Mouse (Mus musculus) lung, embryonic 14.5 days (tissue): Measurements from ENCODE around the gene Bglap. TPM values are rescaled to one million over a fixed set of nuclear protein-coding genes. Genes with fewer than 3 reads are reported as not detected.

Experiments used
- ATAC-seq: fragments of 200-750 bp; cut with Nextera tagmentation; 2 replicates; pipeline ENCODE4 v1.8.0; 2017; ENCODE audit warnings: mild to moderate bottlenecking, moderate TSS enrichment, moderate library complexity; ENCODE audit not compliant: insufficient read depth
- DNase-seq: peaks from one replicate; pipeline ENCODE4 v3.0.0-alpha.2; 2015
- H3K27ac ChIP-seq: fragments of 300-500 bp; sonication (generic); 2 replicates; pipeline ENCODE4 v1.5.1; 2014; ENCODE audit warnings: low read depth, mild to moderate bottlenecking, moderate library complexity
- H3K27me3 ChIP-seq: fragments of 300-500 bp; sonication (generic); 2 replicates; pipeline ENCODE4 v1.6.1; 2014; ENCODE audit warnings: low read length, control low read depth; ENCODE audit not compliant: insufficient read depth
- H3K36me3 ChIP-seq: fragments of 300-500 bp; sonication (generic); 2 replicates; pipeline ENCODE4 v1.6.1; 2014; ENCODE audit warnings: control low read depth; ENCODE audit not compliant: insufficient read depth
- H3K4me1 ChIP-seq: fragments of 300-500 bp; sonication (generic); 2 replicates; pipeline ENCODE4 v1.6.1; 2014; ENCODE audit warnings: antibody characterized with exemption, control low read depth; ENCODE audit not compliant: insufficient read depth
- H3K4me2 ChIP-seq: fragments of 300-500 bp; sonication (generic); 2 replicates; pipeline ENCODE4 v1.6.1; 2014; ENCODE audit warnings: mild to moderate bottlenecking
- H3K4me3 ChIP-seq: fragments of 300-500 bp; sonication (generic); 2 replicates; pipeline ENCODE4 v1.5.1; 2014; ENCODE audit warnings: low read depth, low read length
- H3K9ac ChIP-seq: fragments of 300-500 bp; sonication (generic); 2 replicates; pipeline ENCODE4 v1.6.1; 2014
- H3K9me3 ChIP-seq: fragments of 300-500 bp; sonication (generic); 2 replicates; pipeline ENCODE4 v1.6.1; 2016; ENCODE audit warnings: low read depth, low read length, control low read depth
- CTCF ChIP-seq: IDR thresholded peaks from 2 replicates; pipeline ENCODE4 v1.5.1; 2016; ENCODE audit warnings: antibody characterized with exemption, low read depth
- WGBS: fragments of 180-500 bp; shearing (Covaris S2); extraction: QIAGEN DNeasy Blood & Tissue Kit; methylation state at CpG from one replicate; pipeline ENCODE4 v1.1.7; 2014; 5-methylcytosine and 5-hydroxymethylcytosine counted together
- polyA plus RNA-seq: library from polyadenylated mRNA; unstranded; fragments of >200 nt; fragmentation: Nextera tagmentation; extraction: Ambion mirVana; gene quantifications from 2 replicates; pipeline ENCODE4 v1.2.1, GENCODE M21; 2014

Bglap gene
- polyA plus RNA-seq, 1 experiment from 2014 or later: not detected

DNA sequence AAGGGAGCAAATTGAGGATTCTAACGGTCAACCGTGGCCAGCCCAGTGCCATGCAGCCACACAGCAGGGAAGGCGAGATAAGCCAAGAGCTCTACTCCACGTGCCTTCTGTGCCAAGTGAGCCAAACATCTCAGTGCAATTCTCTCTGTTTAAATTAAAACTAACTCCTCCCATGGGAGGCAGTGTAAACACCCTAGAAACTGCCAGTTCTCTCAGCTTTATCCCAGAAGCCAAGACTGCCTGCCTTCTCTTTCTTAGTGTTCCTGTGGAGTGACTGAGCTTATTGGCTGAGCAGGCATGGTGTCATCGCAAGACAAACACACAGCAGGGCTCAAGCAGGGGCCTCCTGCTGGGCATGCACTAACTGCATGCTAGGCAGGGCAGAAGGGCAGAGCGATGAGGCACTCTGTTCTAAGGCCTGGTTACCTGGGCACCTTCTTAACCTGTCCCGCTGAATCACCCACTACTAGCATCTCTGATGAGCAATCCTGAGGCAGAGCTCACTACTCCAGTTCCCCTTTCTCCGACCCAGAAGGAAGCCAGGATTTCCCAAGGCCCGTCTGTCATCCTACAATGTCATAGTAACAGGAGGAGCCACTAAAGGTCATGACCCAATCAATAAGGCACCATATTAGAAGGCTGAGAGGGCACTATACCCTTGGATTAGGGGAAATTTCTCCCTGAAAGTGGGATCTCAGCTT, 37.9 kb upstream of the Bglap start:
- peaks cover 9% of the 10 kb centered on the region; the same call in 1 of the 2 replicates for H3K4me1 ChIP-seq
- H3K4me3 ChIP-seq: no peak overlapping the region
- WGBS: 23% methylated on average over 9 of the region's 9 CpGs
- no peak for ATAC-seq
- no peaks in the 10 kb centered on the region for H3K27me3 ChIP-seq
- H3K4me2 ChIP-seq: no peak overlapping the region
- H3K9ac ChIP-seq: no peak overlapping the region; the same call in 1 of the 2 replicates
- peaks cover 41% of the 10 kb centered on the region for H3K36me3 ChIP-seq
- no peaks in the 10 kb centered on the region for H3K9me3 ChIP-seq
- TF ChIP-seq CTCF: 0 out of 2 replicates have a peak, but pooled peaks have one; percentile 30
- DNase-seq: no peak
- 0 out of 2 replicates have a peak overlapping the region, but pooled peaks have one; percentile 6 for H3K27ac ChIP-seq

DNA sequence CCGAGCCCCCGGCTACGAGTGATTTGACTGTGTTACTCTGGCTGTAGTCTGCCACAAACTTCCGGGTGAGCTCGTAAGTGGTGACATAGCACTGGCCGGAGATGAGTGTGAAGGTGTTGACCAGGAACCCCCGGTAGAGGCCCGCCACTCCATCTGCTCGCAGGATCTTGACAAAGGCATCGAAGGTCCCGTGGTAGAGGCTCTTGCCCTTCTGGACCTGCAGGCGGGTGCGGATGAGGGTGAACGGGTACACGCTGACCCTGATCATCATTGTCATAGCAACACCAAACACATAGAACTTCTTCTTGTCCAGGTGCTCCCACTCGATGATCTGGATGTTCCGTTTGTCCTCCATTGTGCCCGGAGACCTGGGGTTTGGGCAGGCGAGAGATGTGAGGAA, 36.5 kb upstream of the Bglap start:
- 93% methylated on average over 19 of the region's 19 CpGs for WGBS
- H3K4me1 ChIP-seq: peaks cover 9% of the 10 kb centered on the region; the same call in 1 of the 2 replicates
- no peak for TF ChIP-seq CTCF
- no peak overlapping the region for H3K27ac ChIP-seq
- no peaks in the 10 kb centered on the region for H3K27me3 ChIP-seq
- no peak overlapping the region for H3K9ac ChIP-seq
- H3K36me3 ChIP-seq: peaks cover 53% of the 10 kb centered on the region
- no peak overlapping the region for H3K4me3 ChIP-seq
- ATAC-seq (no peak), DNase-seq (no peak)
- H3K9me3 ChIP-seq: no peaks in the 10 kb centered on the region
- no peak overlapping the region for H3K4me2 ChIP-seq

DNA sequence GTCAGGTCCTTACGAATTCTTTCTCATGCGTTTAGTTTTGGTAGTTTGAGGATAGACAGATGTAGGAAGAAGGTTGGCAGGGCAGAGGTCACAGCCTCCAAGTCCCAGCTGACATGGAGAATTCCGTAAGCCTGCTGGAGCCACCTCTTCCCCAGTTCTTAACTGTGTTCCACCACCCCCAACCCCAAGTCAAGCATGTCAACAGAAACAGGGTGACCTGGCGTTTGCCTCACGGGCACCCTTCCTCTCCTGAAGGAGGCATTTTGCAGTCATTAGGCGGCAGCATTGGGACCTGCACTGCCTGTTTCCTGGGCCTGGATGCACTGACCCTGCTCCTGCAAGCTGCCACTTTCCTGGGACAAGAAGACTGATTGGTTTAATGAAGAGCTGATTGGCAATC, 33.8 kb upstream of the Bglap start:
- H3K4me3 ChIP-seq: no peak overlapping the region

DNA sequence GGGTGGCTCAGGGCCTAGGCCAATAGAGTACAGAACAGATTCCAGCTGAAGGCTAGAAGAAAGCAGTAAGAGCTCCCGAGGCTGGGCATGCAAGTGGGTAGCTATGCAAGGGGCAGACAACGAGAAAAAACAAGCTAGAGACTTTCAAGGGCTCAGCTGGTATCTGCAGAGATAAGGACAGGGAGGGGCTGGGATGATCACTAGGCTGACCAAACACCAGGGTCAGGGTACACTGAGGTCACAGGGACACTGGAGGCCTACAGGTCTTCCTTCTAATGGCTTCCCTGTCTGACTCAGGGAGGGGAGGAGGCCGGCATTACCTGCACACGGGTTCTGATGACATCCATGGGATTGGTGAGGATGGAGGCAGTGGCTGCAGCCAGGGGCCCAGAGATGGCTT, 31.4 kb upstream of the Bglap start:
- DNase-seq (no peak), ATAC-seq (no peak)
- Histone ChIP-seq H3K27ac (no peak overlapping the region), H3K27me3 (no peaks in the 10 kb centered on the region), H3K4me2 (no peak overlapping the region), H3K9ac (no peak overlapping the region), H3K36me3 (peaks cover 77% of the 10 kb centered on the region), H3K4me1 (no peaks in the 10 kb centered on the region), H3K9me3 (no peaks in the 10 kb centered on the region), H3K4me3 (no peak overlapping the region)
- TF ChIP-seq CTCF: no peak
- WGBS: 65% methylated on average over 4 of the region's 4 CpGs

More for the DNA sequence above, 33.8 kb upstream of the Bglap start:
- H3K27ac ChIP-seq: no peak overlapping the region
- no peak for TF ChIP-seq CTCF
- no peak overlapping the region for H3K4me2 ChIP-seq
- DNase-seq (no peak), ATAC-seq (no peak)
- no peak overlapping the region for H3K9ac ChIP-seq
- no peaks in the 10 kb centered on the region for H3K4me1 ChIP-seq
- peaks cover 67% of the 10 kb centered on the region for H3K36me3 ChIP-seq
- WGBS: 74% methylated on average over 6 of the region's 6 CpGs
- H3K27me3 ChIP-seq: no peaks in the 10 kb centered on the region
- H3K9me3 ChIP-seq: no peaks in the 10 kb centered on the region

DNA sequence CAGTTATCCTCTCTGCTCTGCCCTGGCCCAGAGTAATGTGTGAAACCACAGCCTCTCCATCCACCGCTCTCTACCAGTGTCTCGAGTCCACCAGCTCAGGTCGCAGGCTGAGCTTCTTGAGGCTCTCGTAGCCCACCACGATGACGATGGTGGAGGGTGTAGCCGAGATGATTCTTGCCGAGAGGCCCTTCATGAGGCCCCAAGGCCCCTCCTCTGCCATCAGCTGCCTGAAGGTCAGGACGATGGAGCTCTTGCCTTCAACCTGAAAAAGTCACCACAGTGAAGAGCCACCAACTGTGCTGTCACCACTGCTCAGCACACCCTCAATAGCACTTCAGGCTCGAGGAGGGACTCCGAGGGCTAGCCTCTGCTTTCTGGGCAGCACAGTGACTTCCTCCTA, 28.4 kb upstream of the Bglap start:
- Histone ChIP-seq H3K4me2 (no peak overlapping the region), H3K27ac (no peak overlapping the region), H3K27me3 (no peaks in the 10 kb centered on the region), H3K9ac (no peak overlapping the region), H3K4me3 (no peak overlapping the region), H3K36me3 (peaks cover 48% of the 10 kb centered on the region), H3K9me3 (no peaks in the 10 kb centered on the region), H3K4me1 (no peaks in the 10 kb centered on the region)
- no peak for TF ChIP-seq CTCF
- DNase-seq (no peak), ATAC-seq (no peak)
- WGBS: 87% methylated on average over 11 of the region's 11 CpGs

DNA sequence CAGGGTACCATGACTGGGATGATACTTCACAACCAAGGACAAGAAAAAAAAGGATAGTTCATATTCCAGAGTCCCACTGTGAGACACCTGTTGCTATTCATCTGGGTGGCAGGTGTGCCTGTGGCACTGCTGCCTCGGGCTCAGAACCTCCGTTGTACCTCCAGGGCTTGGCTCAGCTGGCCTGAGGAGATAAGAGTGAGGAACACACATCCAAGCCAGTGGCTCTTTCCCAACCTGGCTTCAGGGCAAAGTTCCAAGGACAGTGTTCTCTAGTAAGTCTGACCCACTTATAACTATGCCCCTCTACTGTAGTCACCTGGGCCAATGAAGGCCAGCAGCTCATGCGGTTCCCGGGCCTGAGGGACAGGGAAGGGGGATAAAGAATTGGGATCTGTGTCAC, 27.4 kb upstream of the Bglap start:
- Histone ChIP-seq H3K27me3 (no peaks in the 10 kb centered on the region), H3K4me3 (no peak overlapping the region), H3K36me3 (peaks cover 40% of the 10 kb centered on the region), H3K9ac (no peak overlapping the region), H3K27ac (no peak overlapping the region), H3K4me1 (no peaks in the 10 kb centered on the region), H3K9me3 (no peaks in the 10 kb centered on the region), H3K4me2 (no peak overlapping the region)
- ATAC-seq (no peak), DNase-seq (no peak)
- TF ChIP-seq CTCF: no peak
- 88% methylated on average over 4 of the region's 4 CpGs for WGBS

DNA sequence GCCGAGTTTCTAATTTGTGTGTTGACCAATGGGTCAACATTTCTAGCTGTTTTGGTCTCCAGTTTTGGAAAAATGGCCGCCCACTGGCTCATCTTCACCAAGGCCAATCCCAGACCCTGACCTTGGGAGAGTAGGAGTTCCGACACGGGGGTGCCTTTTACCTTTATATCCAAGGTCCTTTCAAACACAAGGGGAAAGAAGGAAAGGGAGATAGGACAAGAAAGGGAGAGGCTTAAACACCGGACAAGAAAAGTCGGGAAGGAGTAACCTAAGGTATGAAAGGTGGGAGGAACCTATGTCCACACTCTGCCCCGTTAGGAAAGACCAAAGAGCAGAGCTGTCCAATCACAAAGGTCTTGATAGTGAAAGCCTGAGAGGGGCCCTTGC, 26.4 kb upstream of the Bglap start:
- no peak for TF ChIP-seq CTCF
- Histone ChIP-seq H3K9me3 (no peaks in the 10 kb centered on the region), H3K4me2 (peak overlapping the region; percentile 85), H3K36me3 (peaks cover 36% of the 10 kb centered on the region), H3K27ac (peak overlapping the region; percentile 97), H3K4me1 (no peaks in the 10 kb centered on the region), H3K9ac (peak overlapping the region; percentile 86), H3K27me3 (no peaks in the 10 kb centered on the region), H3K4me3 (peak overlapping the region; percentile 74)
- ATAC-seq (no peak), DNase-seq (no peak)
- 16% methylated on average over 7 of the region's 7 CpGs for WGBS
